Mouse (Mus musculus) right cerebral cortex, postnatal 14 days (tissue): Measurements from ENCODE around the gene Tor1aip2.

Experiments used
- DNase-seq: peaks from one replicate; pipeline ENCODE4 v3.0.0; 2022

Tor1aip2 gene

DNA sequence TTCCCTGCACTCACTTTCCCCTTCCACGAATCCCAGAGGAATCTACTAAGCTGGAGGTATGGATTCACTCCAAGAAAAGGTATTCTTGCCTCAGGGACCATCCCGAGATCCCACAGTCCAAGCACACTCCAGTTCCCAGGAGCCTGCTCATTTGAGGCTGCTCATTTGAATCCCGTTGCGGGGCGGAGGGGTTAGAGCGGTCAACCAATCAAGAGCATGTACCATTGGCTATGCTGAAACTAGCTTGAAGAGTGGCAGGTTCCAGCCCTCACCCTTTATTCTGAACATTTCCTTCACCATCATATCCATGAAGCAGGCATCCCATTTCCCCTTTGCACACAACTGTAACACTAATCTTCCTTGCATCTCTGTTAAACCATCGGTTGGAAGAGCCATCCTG is 76.9 kb downstream of the Tor1aip2 start:
- no peak for DNase-seq

DNA sequence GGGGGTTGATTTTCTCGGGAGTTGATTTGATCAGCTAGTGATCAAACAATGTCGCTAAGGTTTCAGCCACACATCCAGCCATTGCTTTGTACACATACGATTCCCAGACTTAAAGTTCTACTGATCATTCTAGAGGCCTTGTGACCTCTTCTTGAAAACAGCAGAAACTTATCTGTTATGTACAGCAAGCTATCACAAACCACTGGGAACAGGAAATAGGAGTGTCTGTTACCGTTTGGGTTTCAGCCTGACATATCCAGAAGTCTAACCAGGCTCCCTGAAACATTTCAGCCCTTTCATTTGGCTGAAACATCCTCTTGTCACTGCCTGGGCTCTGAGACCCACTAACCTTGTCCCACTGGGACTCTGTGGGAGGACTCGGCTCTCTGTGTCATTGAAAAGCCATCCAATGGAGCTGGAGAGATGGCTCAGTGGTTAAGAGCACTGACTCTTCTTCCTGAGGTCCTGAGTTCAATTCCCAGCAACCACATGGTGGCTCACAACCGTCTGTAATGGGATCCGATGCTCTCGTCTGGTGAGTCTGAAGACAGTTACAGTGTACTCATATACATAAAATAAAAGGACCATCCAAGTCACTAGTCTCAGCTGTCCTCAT is 78.8 kb downstream of the Tor1aip2 start:
- DNase-seq = no peak

- no peak for DNase-seq
Observed at GRCm38 (mm10) chr1:156116770-156117169, 81.6 kb downstream of the Tor1aip2 start.
